Mouse (Mus musculus) heart, adult 2 months (tissue): ENCODE data around the gene Dmac1. TPM values are rescaled to one million over a fixed set of nuclear protein-coding genes. Genes with fewer than 3 reads are reported as not detected.
A peak's percentile ranks its signal among the peaks of the same experiment; 100 is the strongest.

Source experiments
- DNase-seq, 2 experiments: peaks; one replicate each; pipeline ENCODE4 v3.0.0; 2021
- H3K27ac ChIP-seq: fragments of 200-600 bp; 2 replicates; pipeline ENCODE4 v1.8.1; 2022
- H3K27me3 ChIP-seq: fragments of 200-500 bp; 2 replicates; pipeline ENCODE4 v1.6.1; 2012; ENCODE audit warnings: mild to moderate bottlenecking, low read length, inconsistent platforms, mixed read lengths; ENCODE audit not compliant: control insufficient read depth, insufficient read depth
- H3K36me3 ChIP-seq: fragments of 200-500 bp; 2 replicates; pipeline ENCODE4 v1.6.1; 2012; ENCODE audit warnings: low read length, inconsistent platforms; ENCODE audit not compliant: control insufficient read depth, insufficient read depth
- H3K4me1 ChIP-seq: fragments of 200-500 bp; 2 replicates; pipeline ENCODE4 v1.6.1; 2011; ENCODE audit warnings: low read length; ENCODE audit not compliant: control insufficient read depth, insufficient read depth
- H3K4me3 ChIP-seq: fragments of 200-600 bp; 2 replicates; pipeline ENCODE4 v1.8.1; 2022
- H3K79me2 ChIP-seq: fragments of 200-500 bp; replicated peaks from 2 replicates; pipeline ENCODE4 v1.6.1; 2012; ENCODE audit warnings: mild to moderate bottlenecking, inconsistent platforms, low read length, moderate library complexity, mixed read lengths; ENCODE audit not compliant: control insufficient read depth, insufficient read depth
- H3K9ac ChIP-seq: fragments of 200-500 bp; 2 replicates; pipeline ENCODE4 v1.6.1; 2012; ENCODE audit warnings: low read depth, mild to moderate bottlenecking, control low read depth, inconsistent platforms, low read length, mixed read lengths
- CTCF ChIP-seq: fragments of 200-600 bp; IDR thresholded peaks from 2 replicates; pipeline ENCODE4 v1.8.1; 2022; ENCODE audit warnings: antibody characterized with exemption, mild to moderate bottlenecking, moderate library complexity
- EP300 ChIP-seq: fragments of 200-500 bp; IDR thresholded peaks from 2 replicates; pipeline ENCODE4 v1.6.1; 2011; ENCODE audit warnings: low read depth, low read length, control low read depth; ENCODE audit not compliant: insufficient read depth
- POLR2A ChIP-seq: fragments of 200-500 bp; IDR thresholded peaks from 2 replicates; pipeline ENCODE4 v1.6.1; 2011; ENCODE audit warnings: mild to moderate bottlenecking, low read depth, low read length, control low read depth; ENCODE audit not compliant: insufficient read depth
- WGBS: fragments of 180-500 bp; shearing (Covaris S2); methylation state at CpG from one replicate; pipeline ENCODE4 v1.1.7; 2018; 5-methylcytosine and 5-hydroxymethylcytosine counted together
- intact Hi-C: fragments of 180-260 bp; cut with DNase I; formaldehyde crosslinking; loops from one replicate; pipeline ENCODE4 v1.15.1; 2025
- long read RNA-seq: library from polyadenylated mRNA; stranded (forward); transcript quantifications from one replicate; pipeline ENCODE4 v2.0.0, GENCODE M21; 2021
- polyA plus RNA-seq: library from polyadenylated mRNA; depleted of rRNA; stranded (reverse); fragments of >200 nt; gene quantifications from 2 replicates; pipeline ENCODE4 v1.2.3, GENCODE M21; 2012; rRNA removed
- total RNA-seq, 2 experiments: library from RNA; stranded (reverse); gene quantifications; 2 replicates each; pipeline ENCODE4 v1.2.3; 2021

The Dmac1 gene
- 10 to 100 TPM; 48.1 to 55.2 TPM for total RNA-seq
- polyA plus RNA-seq, result 51.7 and 55.7 TPM in 2 replicates
- long read RNA-seq, transcript Dmac1-201 (2 exons, 741 nt), result major isoform, 24 of 24 reads
- long read RNA-seq, partial matches to known transcripts, result 0 of 24 reads
- long read RNA-seq, other reads (novel, unspliced or antisense), result 0 of 24 reads

DNA sequence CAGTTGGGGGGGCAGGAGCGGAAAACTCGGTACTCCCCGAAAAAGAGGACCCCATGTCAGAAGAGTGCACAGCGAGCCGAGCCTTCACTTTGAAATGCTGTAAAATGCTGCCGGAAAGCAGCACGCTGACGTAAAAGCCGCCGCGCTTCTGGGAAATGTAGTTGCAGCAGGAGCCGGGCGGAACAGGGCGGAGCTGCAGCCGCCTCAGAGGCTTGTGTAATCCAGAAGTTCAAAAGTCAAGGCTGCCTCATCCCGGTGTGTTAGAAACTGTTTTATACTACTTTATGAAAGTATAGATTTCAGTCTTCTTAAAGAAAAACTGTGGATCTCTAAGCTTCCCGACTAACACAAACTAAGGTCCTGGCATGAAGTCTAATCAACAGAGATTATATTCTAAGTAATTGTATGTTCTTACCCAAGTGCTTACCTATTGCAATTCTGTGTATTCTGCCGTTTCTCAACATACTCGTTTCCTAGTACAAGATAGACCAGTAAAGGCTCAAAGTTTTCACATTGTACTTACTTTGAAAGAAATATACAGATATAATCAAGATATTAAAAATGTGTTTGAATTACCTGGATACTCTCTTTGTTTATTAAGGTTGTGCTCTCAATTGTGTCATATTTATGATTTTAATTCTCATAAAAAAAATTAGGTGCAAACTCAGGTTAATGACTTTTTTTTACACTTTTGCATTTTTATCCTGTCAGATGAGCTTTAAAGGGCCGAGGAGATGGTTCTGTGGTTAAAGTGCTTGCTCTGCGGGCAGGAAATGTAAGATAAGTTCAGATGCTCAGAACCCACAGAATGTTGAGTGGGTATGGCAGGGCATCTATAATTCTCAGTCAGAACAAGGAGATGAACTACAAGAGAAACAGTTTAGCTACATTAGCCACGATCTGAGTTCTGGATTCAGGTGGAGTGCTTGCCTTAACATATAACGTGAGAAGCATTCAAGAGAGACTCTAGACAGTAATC lies at the start of gene Dmac1:
TSS of gene Dmac1 (minus strand) at position 109 of the 979 bp plus-strand sequence.
- Histone ChIP-seq H3K27ac (peak within 1 kb of the TSS; percentile 81), H3K4me3 (peak within 1 kb of the TSS; percentile 70), H3K36me3 (no peaks in the 10 kb centered on the region; the same call in 1 of the 2 replicates), H3K4me1 (0 out of 2 replicates have a peak, but pooled peaks cover 1% of the 10 kb centered on the region), H3K27me3 (no peaks in the 10 kb centered on the region), H3K79me2 (no peaks in the 10 kb centered on the region; the same call in 1 of the 2 replicates), H3K9ac (peak within 1 kb of the TSS; percentile 87)
- intact Hi-C loops, result no loop called here
- 0 out of 2 replicates have a peak, but pooled peaks have one; percentile 7 for TF ChIP-seq CTCF
- peak; percentile 52; the same call in 1 of the 2 replicates for TF ChIP-seq EP300
- TF ChIP-seq POLR2A, result peak; percentile 83
- DNase-seq, result peak; percentile 94 to 96
- 16% methylated on average over 23 of the region's 23 CpGs for WGBS

DNA sequence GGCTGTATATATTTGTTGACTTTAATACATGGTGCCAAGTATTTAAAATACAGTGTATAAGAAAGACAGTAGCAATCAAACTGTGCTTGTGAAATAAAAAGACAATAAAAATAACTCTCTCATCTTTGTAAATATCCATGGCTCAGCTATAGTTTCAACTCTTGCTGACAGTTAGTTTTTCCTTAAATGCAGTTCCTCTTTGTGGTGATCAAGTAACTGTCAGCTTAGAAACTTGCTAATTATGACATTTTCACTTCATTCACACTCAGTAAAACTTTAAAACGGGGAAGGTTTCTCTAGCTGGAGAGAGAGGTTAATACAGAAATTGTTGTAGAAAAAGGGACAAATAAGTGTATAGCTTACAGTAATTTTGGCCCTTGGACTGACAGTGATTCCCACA lies 37.3 kb upstream of the Dmac1 start:
- WGBS, result 69% methylated on average over 1 of the region's 1 CpGs

DNA sequence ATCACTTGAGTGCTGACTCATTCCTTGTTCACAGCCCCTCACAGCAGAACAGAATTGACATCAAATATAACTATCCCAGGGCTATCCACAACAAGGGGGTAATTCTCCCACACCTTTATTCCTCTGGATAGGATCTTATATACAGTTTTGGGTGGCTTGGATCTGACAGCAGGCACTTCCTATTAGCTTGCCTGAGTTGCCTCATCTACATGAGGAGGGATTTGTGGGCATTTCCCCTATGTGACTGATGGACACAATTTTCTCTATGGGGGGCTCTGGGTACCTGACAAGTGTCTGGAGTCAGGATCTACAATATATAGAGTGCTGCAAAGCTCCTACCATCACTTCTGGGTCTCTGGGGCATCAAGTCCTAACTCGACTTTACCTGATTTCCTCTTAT lies 36.9 kb upstream of the Dmac1 start:
- 76% methylated on average over 1 of the region's 1 CpGs for WGBS
- Histone ChIP-seq H3K36me3 (no peaks in the 10 kb centered on the region), H3K27ac (no peak overlapping the region), H3K4me1 (no peaks in the 10 kb centered on the region), H3K4me3 (no peak overlapping the region), H3K79me2 (no peaks in the 10 kb centered on the region), H3K9ac (no peak overlapping the region), H3K27me3 (no peaks in the 10 kb centered on the region)
- DNase-seq, result no peak
- intact Hi-C loops, result no loop called here
- TF ChIP-seq EP300 (no peak), CTCF (no peak), POLR2A (no peak)

More for the DNA sequence above, 37.3 kb upstream of the Dmac1 start:
- Histone ChIP-seq H3K36me3 (no peaks in the 10 kb centered on the region), H3K9ac (no peak overlapping the region), H3K27me3 (no peaks in the 10 kb centered on the region), H3K4me3 (no peak overlapping the region), H3K27ac (no peak overlapping the region), H3K79me2 (no peaks in the 10 kb centered on the region), H3K4me1 (no peaks in the 10 kb centered on the region)
- no peak for TF ChIP-seq POLR2A
- no peak for TF ChIP-seq EP300
- TF ChIP-seq CTCF, result no peak
- DNase-seq, result no peak
- intact Hi-C loops, result no loop called here

DNA sequence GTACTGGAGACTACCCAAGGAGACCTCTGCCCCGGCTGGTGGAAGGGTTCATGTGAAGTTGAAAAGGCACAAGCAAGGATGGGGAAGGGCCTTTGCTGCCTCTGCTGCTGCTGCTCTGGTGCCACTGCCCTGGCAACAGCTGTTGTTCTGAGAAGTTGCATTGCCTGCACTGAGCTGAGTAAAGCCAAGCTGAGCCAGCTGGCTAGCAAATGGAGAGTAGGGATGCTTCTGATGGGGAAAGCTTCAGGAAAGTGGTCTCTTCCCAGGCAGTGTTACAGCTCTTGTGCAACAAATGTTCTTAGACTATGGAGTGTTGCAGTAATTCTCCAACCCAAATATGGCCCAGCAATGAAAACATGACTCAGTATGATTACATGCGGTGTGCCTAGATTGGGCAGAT lies 33.8 kb upstream of the Dmac1 start:
- Histone ChIP-seq H3K9ac (no peak overlapping the region), H3K4me1 (no peaks in the 10 kb centered on the region), H3K79me2 (no peaks in the 10 kb centered on the region), H3K4me3 (no peak overlapping the region), H3K27me3 (no peaks in the 10 kb centered on the region), H3K27ac (no peak overlapping the region), H3K36me3 (no peaks in the 10 kb centered on the region)
- intact Hi-C loops, result no loop called here
- no peak for TF ChIP-seq POLR2A
- TF ChIP-seq CTCF, result no peak
- no peak for TF ChIP-seq EP300
- 80% methylated on average over 2 of the region's 2 CpGs for WGBS
- DNase-seq, result no peak

DNA sequence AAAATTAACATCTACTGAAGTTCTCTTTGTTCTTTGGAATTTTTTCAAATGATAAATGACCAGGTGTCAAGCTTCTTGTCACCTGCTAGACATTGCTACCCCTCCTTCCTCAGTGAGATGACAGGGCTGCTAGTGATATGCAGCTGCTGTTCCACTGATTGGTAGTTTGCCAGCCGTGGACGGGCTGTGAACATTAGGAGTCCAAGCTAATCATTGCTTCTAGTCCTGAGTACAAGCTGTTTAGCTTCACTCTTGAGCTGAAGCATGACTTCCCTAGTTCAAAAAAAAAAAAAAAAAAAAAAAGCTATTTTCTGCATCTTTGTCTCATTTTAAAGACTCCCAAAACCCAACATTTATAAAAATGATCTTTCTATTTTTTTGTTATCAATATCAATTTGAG lies 33.2 kb upstream of the Dmac1 start:
- DNase-seq, result no peak

More for the DNA sequence above, 33.2 kb upstream of the Dmac1 start:
- Histone ChIP-seq H3K36me3 (no peaks in the 10 kb centered on the region), H3K4me1 (no peaks in the 10 kb centered on the region), H3K27ac (no peak overlapping the region), H3K79me2 (no peaks in the 10 kb centered on the region), H3K4me3 (no peak overlapping the region), H3K9ac (no peak overlapping the region), H3K27me3 (no peaks in the 10 kb centered on the region)
- WGBS, result 53% methylated on average over 2 of the region's 2 CpGs
- TF ChIP-seq CTCF, result no peak
- TF ChIP-seq POLR2A, result no peak
- TF ChIP-seq EP300, result no peak
- intact Hi-C loops, result no loop called here
